Mouse (Mus musculus): Measurements from ENCODE around the gene Utrn. TPM values are rescaled to one million over a fixed set of nuclear protein-coding genes. Genes with fewer than 3 reads are reported as not detected.
A peak's percentile ranks its signal among the peaks of the same experiment; 100 is the strongest.

Utrn gene
- polyA plus RNA-seq, 1 experiment from 2014 or later = 23.0 TPM

- ATAC-seq (replicated peaks; ENCODE audit: low FRiP score) (no peak), DNase-seq (ENCODE audit: low spot score) (no peak)
- Histone ChIP-seq H3K36me3 (ENCODE audit: control insufficient read depth, insufficient read depth, low read length) (no peaks in the 10 kb centered on the region), H3K4me2 (no peak overlapping the region), H3K9ac (ENCODE audit: low read depth, low read length) (no peak overlapping the region), H3K9me3 (ENCODE audit: control insufficient read depth, low read length) (no peaks in the 10 kb centered on the region), H3K4me1 (replicated peaks; ENCODE audit: control insufficient read depth, insufficient read depth, low read length) (no peaks in the 10 kb centered on the region), H3K27me3 (replicated peaks; ENCODE audit: control insufficient read depth, insufficient read depth, low read length) (no peaks in the 10 kb centered on the region), H3K4me3 (ENCODE audit: low read depth, low read length) (no peak overlapping the region), H3K27ac (ENCODE audit: low read depth, low read length) (no peak overlapping the region)
- 80% methylated on average over 8 of the region's 8 CpGs for WGBS
These were observed 274.2 kb downstream of the Utrn start for GRCm38 (mm10) chr10:12594958-12595357.

- no peaks in the 10 kb centered on the region for H3K27me3 ChIP-seq (replicated peaks; ENCODE audit: control insufficient read depth, insufficient read depth, low read length)
- no peak for DNase-seq (ENCODE audit: low spot score)
- no peak overlapping the region for H3K4me2 ChIP-seq
- H3K9ac ChIP-seq (ENCODE audit: low read depth, low read length) = no peak overlapping the region
- no peaks in the 10 kb centered on the region for H3K36me3 ChIP-seq (ENCODE audit: control insufficient read depth, insufficient read depth, low read length)
- no peaks in the 10 kb centered on the region for H3K9me3 ChIP-seq (ENCODE audit: control insufficient read depth, low read length)
- H3K4me3 ChIP-seq (ENCODE audit: low read depth, low read length) = no peak overlapping the region
- no peak for ATAC-seq (replicated peaks; ENCODE audit: low FRiP score)
- H3K4me1 ChIP-seq (replicated peaks; ENCODE audit: control insufficient read depth, insufficient read depth, low read length) = no peaks in the 10 kb centered on the region
- no peak overlapping the region for H3K27ac ChIP-seq (ENCODE audit: low read depth, low read length)
These were observed 276.1 kb downstream of the Utrn start for GRCm38 (mm10) chr10:12593071-12593470.

- WGBS = 68% methylated on average over 5 of the region's 5 CpGs
- H3K36me3 ChIP-seq (ENCODE audit: control insufficient read depth, insufficient read depth, low read length) = no peaks in the 10 kb centered on the region
- no peak for ATAC-seq (replicated peaks; ENCODE audit: low FRiP score)
- H3K9me3 ChIP-seq (ENCODE audit: control insufficient read depth, low read length) = no peaks in the 10 kb centered on the region
- H3K4me3 ChIP-seq (ENCODE audit: low read depth, low read length) = no peak overlapping the region
- no peaks in the 10 kb centered on the region for H3K27me3 ChIP-seq (replicated peaks; ENCODE audit: control insufficient read depth, insufficient read depth, low read length)
- H3K4me2 ChIP-seq = no peak overlapping the region
- DNase-seq (ENCODE audit: low spot score) = no peak
- H3K27ac ChIP-seq (ENCODE audit: low read depth, low read length) = no peak overlapping the region
- H3K4me1 ChIP-seq (replicated peaks; ENCODE audit: control insufficient read depth, insufficient read depth, low read length) = no peaks in the 10 kb centered on the region
- H3K9ac ChIP-seq (ENCODE audit: low read depth, low read length) = no peak overlapping the region
These were observed 277.2 kb downstream of the Utrn start for GRCm38 (mm10) chr10:12591946-12592345.

GRCm38 (mm10) chr10:12588051-12588450 is 281.1 kb downstream of the Utrn start:
- Histone ChIP-seq H3K4me1 (replicated peaks; ENCODE audit: control insufficient read depth, insufficient read depth, low read length) (no peaks in the 10 kb centered on the region), H3K27me3 (replicated peaks; ENCODE audit: control insufficient read depth, insufficient read depth, low read length) (no peaks in the 10 kb centered on the region), H3K36me3 (ENCODE audit: control insufficient read depth, insufficient read depth, low read length) (no peaks in the 10 kb centered on the region), H3K27ac (ENCODE audit: low read depth, low read length) (no peak overlapping the region), H3K9ac (ENCODE audit: low read depth, low read length) (no peak overlapping the region), H3K4me3 (ENCODE audit: low read depth, low read length) (no peak overlapping the region), H3K4me2 (no peak overlapping the region), H3K9me3 (ENCODE audit: control insufficient read depth, low read length) (no peaks in the 10 kb centered on the region)
- DNase-seq (ENCODE audit: low spot score) (no peak), ATAC-seq (replicated peaks; ENCODE audit: low FRiP score) (no peak)
- 76% methylated on average over 7 of the region's 7 CpGs for WGBS

- ATAC-seq (replicated peaks; ENCODE audit: low FRiP score) (no peak), DNase-seq (ENCODE audit: low spot score) (no peak)
- Histone ChIP-seq H3K27ac (ENCODE audit: low read depth, low read length) (no peak overlapping the region), H3K27me3 (replicated peaks; ENCODE audit: control insufficient read depth, insufficient read depth, low read length) (no peaks in the 10 kb centered on the region), H3K4me1 (replicated peaks; ENCODE audit: control insufficient read depth, insufficient read depth, low read length) (no peaks in the 10 kb centered on the region), H3K9ac (ENCODE audit: low read depth, low read length) (no peak overlapping the region), H3K9me3 (ENCODE audit: control insufficient read depth, low read length) (no peaks in the 10 kb centered on the region), H3K4me2 (no peak overlapping the region), H3K36me3 (ENCODE audit: control insufficient read depth, insufficient read depth, low read length) (no peaks in the 10 kb centered on the region), H3K4me3 (ENCODE audit: low read depth, low read length) (no peak overlapping the region)
- WGBS = 76% methylated on average over 1 of the region's 1 CpGs
These were observed 281.8 kb downstream of the Utrn start for GRCm38 (mm10) chr10:12587318-12587717.

GRCm38 (mm10) chr10:12586825-12587224 is 282.3 kb downstream of the Utrn start:
- ATAC-seq (replicated peaks; ENCODE audit: low FRiP score) (no peak), DNase-seq (ENCODE audit: low spot score) (no peak)
- Histone ChIP-seq H3K9ac (ENCODE audit: low read depth, low read length) (no peak overlapping the region), H3K27ac (ENCODE audit: low read depth, low read length) (no peak overlapping the region), H3K4me1 (replicated peaks; ENCODE audit: control insufficient read depth, insufficient read depth, low read length) (no peaks in the 10 kb centered on the region), H3K4me3 (ENCODE audit: low read depth, low read length) (no peak overlapping the region), H3K4me2 (no peak overlapping the region), H3K36me3 (ENCODE audit: control insufficient read depth, insufficient read depth, low read length) (no peaks in the 10 kb centered on the region), H3K27me3 (replicated peaks; ENCODE audit: control insufficient read depth, insufficient read depth, low read length) (no peaks in the 10 kb centered on the region), H3K9me3 (ENCODE audit: control insufficient read depth, low read length) (no peaks in the 10 kb centered on the region)
- WGBS = 86% methylated on average over 2 of the region's 2 CpGs

GRCm38 (mm10) chr10:12586200-12586599 is 283.0 kb downstream of the Utrn start:
- Histone ChIP-seq H3K4me1 (replicated peaks; ENCODE audit: control insufficient read depth, insufficient read depth, low read length) (no peaks in the 10 kb centered on the region), H3K9me3 (ENCODE audit: control insufficient read depth, low read length) (no peaks in the 10 kb centered on the region), H3K4me2 (no peak overlapping the region), H3K9ac (ENCODE audit: low read depth, low read length) (no peak overlapping the region), H3K27ac (ENCODE audit: low read depth, low read length) (no peak overlapping the region), H3K27me3 (replicated peaks; ENCODE audit: control insufficient read depth, insufficient read depth, low read length) (no peaks in the 10 kb centered on the region), H3K36me3 (ENCODE audit: control insufficient read depth, insufficient read depth, low read length) (no peaks in the 10 kb centered on the region), H3K4me3 (ENCODE audit: low read depth, low read length) (no peak overlapping the region)
- WGBS = 71% methylated on average over 1 of the region's 1 CpGs
- ATAC-seq (replicated peaks; ENCODE audit: low FRiP score) (no peak), DNase-seq (ENCODE audit: low spot score) (no peak)

GRCm38 (mm10) chr10:12583473-12583872 is 285.7 kb downstream of the Utrn start:
- Histone ChIP-seq H3K4me2 (no peak overlapping the region), H3K4me3 (ENCODE audit: low read depth, low read length) (no peak overlapping the region), H3K27ac (ENCODE audit: low read depth, low read length) (no peak overlapping the region), H3K4me1 (replicated peaks; ENCODE audit: control insufficient read depth, insufficient read depth, low read length) (no peaks in the 10 kb centered on the region; the same call in 1 of the 2 replicates), H3K9ac (ENCODE audit: low read depth, low read length) (no peak overlapping the region), H3K36me3 (ENCODE audit: control insufficient read depth, insufficient read depth, low read length) (no peaks in the 10 kb centered on the region), H3K27me3 (replicated peaks; ENCODE audit: control insufficient read depth, insufficient read depth, low read length) (no peaks in the 10 kb centered on the region), H3K9me3 (ENCODE audit: control insufficient read depth, low read length) (no peaks in the 10 kb centered on the region)
- DNase-seq (ENCODE audit: low spot score) (no peak), ATAC-seq (replicated peaks; ENCODE audit: low FRiP score) (no peak)
- 88% methylated on average over 3 of the region's 3 CpGs for WGBS

GRCm38 (mm10) chr10:12579048-12579447 is 290.1 kb downstream of the Utrn start:
- no peaks in the 10 kb centered on the region for H3K9me3 ChIP-seq (ENCODE audit: control insufficient read depth, low read length)
- H3K36me3 ChIP-seq (ENCODE audit: control insufficient read depth, insufficient read depth, low read length) = no peaks in the 10 kb centered on the region
- WGBS = 21% methylated on average over 1 of the region's 1 CpGs
- no peak overlapping the region for H3K4me3 ChIP-seq (ENCODE audit: low read depth, low read length)
- DNase-seq (ENCODE audit: low spot score) (no peak), ATAC-seq (replicated peaks; ENCODE audit: low FRiP score) (peak; percentile 56; the same call in 1 of the 2 replicates)
- H3K9ac ChIP-seq (ENCODE audit: low read depth, low read length) = no peak overlapping the region
- H3K27me3 ChIP-seq (replicated peaks; ENCODE audit: control insufficient read depth, insufficient read depth, low read length) = no peaks in the 10 kb centered on the region
- H3K4me2 ChIP-seq = no peak overlapping the region
- no peaks in the 10 kb centered on the region; the same call in none of the 2 replicates for H3K4me1 ChIP-seq (replicated peaks; ENCODE audit: control insufficient read depth, insufficient read depth, low read length)
- no peak overlapping the region for H3K27ac ChIP-seq (ENCODE audit: low read depth, low read length)

Data from liver, embryonic 11.5 days (tissue).